Mouse (Mus musculus) spleen, adult 2 months (tissue): ENCODE results near the gene Eif5a.

Experiments used
- CTCF ChIP-seq: fragments of 200-500 bp; IDR thresholded peaks from 2 replicates; pipeline ENCODE4 v1.5.1; 2011; ENCODE audit warnings: mild to moderate bottlenecking, inconsistent platforms; ENCODE audit not compliant: insufficient read depth, insufficient read length, insufficient replicate concordance; ENCODE audit errors: extremely low read depth
- POLR2A ChIP-seq: fragments of 200-500 bp; IDR thresholded peaks from 2 replicates; pipeline ENCODE4 v1.6.1; 2011; ENCODE audit warnings: low read depth, low read length, inconsistent platforms

DNA sequence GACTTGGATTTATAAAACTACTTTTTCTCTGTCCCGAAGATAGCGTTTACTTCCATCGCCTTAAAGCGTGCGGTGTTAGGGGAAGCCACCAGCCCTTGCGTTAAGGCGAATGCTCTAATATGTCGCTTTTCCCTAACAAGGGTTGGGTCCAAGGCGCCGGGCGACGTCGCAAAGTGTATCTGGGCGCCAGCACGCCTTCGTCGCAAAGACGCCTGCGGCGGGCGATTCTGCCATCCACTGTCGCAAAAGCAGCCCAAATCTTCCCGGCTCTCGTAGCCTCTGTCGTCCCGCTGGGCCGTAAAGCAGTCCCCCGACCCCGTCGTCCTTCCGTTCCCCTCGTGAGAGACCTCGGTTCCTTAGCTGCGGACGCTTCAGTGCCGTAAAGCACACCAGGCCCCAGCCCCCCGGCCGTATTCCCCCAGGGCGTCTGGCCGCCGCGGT lies 20.3 kb downstream of the Eif5a start:
- TF ChIP-seq CTCF (no peak), POLR2A (peak; percentile 45; the same call in 1 of the 2 replicates)
